Mouse (Mus musculus): ENCODE measurements at regions not wholly inside any gene's neighbourhood (a gene's known extent, or its start where the extent isn't known, plus 50 kb on each side); places are given as distances from the start of the nearest gene placed in this dataset.

GRCm38 (mm10) chr3:141279041-141279554 is 66.9 kb upstream of the Pdha2 start:
- 88% methylated on average over 7 of the region's 7 CpGs for WGBS
- Histone ChIP-seq H3K4me1 (ENCODE audit: control insufficient read depth, insufficient read depth, low read length) (no peaks in the 10 kb centered on the region), H3K27ac (replicated peaks; ENCODE audit: low read depth, low read length) (no peak overlapping the region), H3K36me3 (ENCODE audit: control insufficient read depth, insufficient read depth, low read length) (no peaks in the 10 kb centered on the region), H3K27me3 (replicated peaks; ENCODE audit: control insufficient read depth, insufficient read depth, low read length) (no peaks in the 10 kb centered on the region), H3K9me3 (ENCODE audit: control insufficient read depth, low read length) (no peaks in the 10 kb centered on the region), H3K9ac (ENCODE audit: low read depth, low read length) (no peak overlapping the region), H3K4me2 (ENCODE audit: low read depth, low read length) (no peak overlapping the region), H3K4me3 (ENCODE audit: low read depth, low read length) (no peak overlapping the region)
- no peak for DNase-seq (ENCODE audit: low spot score)
- ATAC-seq (ENCODE audit: low read depth): no peak

GRCm38 (mm10) chr3:141293802-141294201 is 81.6 kb upstream of the Pdha2 start:
- 83% methylated on average over 2 of the region's 2 CpGs for WGBS
- Histone ChIP-seq H3K4me2 (ENCODE audit: low read depth, low read length) (no peak overlapping the region), H3K4me1 (ENCODE audit: control insufficient read depth, insufficient read depth, low read length) (no peaks in the 10 kb centered on the region), H3K9me3 (ENCODE audit: control insufficient read depth, low read length) (no peaks in the 10 kb centered on the region), H3K9ac (ENCODE audit: low read depth, low read length) (no peak overlapping the region), H3K27me3 (replicated peaks; ENCODE audit: control insufficient read depth, insufficient read depth, low read length) (no peaks in the 10 kb centered on the region), H3K27ac (replicated peaks; ENCODE audit: low read depth, low read length) (no peak overlapping the region), H3K36me3 (ENCODE audit: control insufficient read depth, insufficient read depth, low read length) (no peaks in the 10 kb centered on the region), H3K4me3 (ENCODE audit: low read depth, low read length) (no peak overlapping the region)
- ATAC-seq (ENCODE audit: low read depth) (no peak), DNase-seq (ENCODE audit: low spot score) (no peak)

- Histone ChIP-seq H3K4me1 (ENCODE audit: control insufficient read depth, insufficient read depth, low read length) (no peaks in the 10 kb centered on the region), H3K27ac (replicated peaks; ENCODE audit: low read depth, low read length) (no peak overlapping the region), H3K9me3 (ENCODE audit: control insufficient read depth, low read length) (no peaks in the 10 kb centered on the region), H3K4me3 (ENCODE audit: low read depth, low read length) (no peak overlapping the region), H3K9ac (ENCODE audit: low read depth, low read length) (no peak overlapping the region), H3K4me2 (ENCODE audit: low read depth, low read length) (no peak overlapping the region), H3K36me3 (ENCODE audit: control insufficient read depth, insufficient read depth, low read length) (no peaks in the 10 kb centered on the region), H3K27me3 (replicated peaks; ENCODE audit: control insufficient read depth, insufficient read depth, low read length) (no peaks in the 10 kb centered on the region)
- ATAC-seq (ENCODE audit: low read depth) (no peak), DNase-seq (ENCODE audit: low spot score) (no peak)
Observed at GRCm38 (mm10) chr3:141296897-141297296, 84.7 kb upstream of the Pdha2 start.

GRCm38 (mm10) chr3:141299749-141300148 is 87.6 kb upstream of the Pdha2 start:
- Histone ChIP-seq H3K4me3 (ENCODE audit: low read depth, low read length) (no peak overlapping the region), H3K9me3 (ENCODE audit: control insufficient read depth, low read length) (no peaks in the 10 kb centered on the region), H3K27me3 (replicated peaks; ENCODE audit: control insufficient read depth, insufficient read depth, low read length) (no peaks in the 10 kb centered on the region), H3K4me2 (ENCODE audit: low read depth, low read length) (no peak overlapping the region), H3K9ac (ENCODE audit: low read depth, low read length) (no peak overlapping the region), H3K4me1 (ENCODE audit: control insufficient read depth, insufficient read depth, low read length) (no peaks in the 10 kb centered on the region), H3K36me3 (ENCODE audit: control insufficient read depth, insufficient read depth, low read length) (no peaks in the 10 kb centered on the region), H3K27ac (replicated peaks; ENCODE audit: low read depth, low read length) (no peak overlapping the region)
- WGBS: 82% methylated on average over 1 of the region's 1 CpGs
- DNase-seq (ENCODE audit: low spot score) (no peak), ATAC-seq (ENCODE audit: low read depth) (no peak)

GRCm38 (mm10) chr3:141333517-141334113 is 121.5 kb upstream of the Pdha2 start:
- no peak overlapping the region for H3K27ac ChIP-seq (replicated peaks; ENCODE audit: low read depth, low read length)
- no peak for ATAC-seq (ENCODE audit: low read depth)
- no peak overlapping the region for H3K4me2 ChIP-seq (ENCODE audit: low read depth, low read length)
- no peak for DNase-seq (ENCODE audit: low spot score)
- H3K27me3 ChIP-seq (replicated peaks; ENCODE audit: control insufficient read depth, insufficient read depth, low read length): no peaks in the 10 kb centered on the region
- H3K4me1 ChIP-seq (ENCODE audit: control insufficient read depth, insufficient read depth, low read length): no peaks in the 10 kb centered on the region
- no peak overlapping the region for H3K9ac ChIP-seq (ENCODE audit: low read depth, low read length)
- no peaks in the 10 kb centered on the region for H3K9me3 ChIP-seq (ENCODE audit: control insufficient read depth, low read length)
- no peak overlapping the region for H3K4me3 ChIP-seq (ENCODE audit: low read depth, low read length)
- H3K36me3 ChIP-seq (ENCODE audit: control insufficient read depth, insufficient read depth, low read length): no peaks in the 10 kb centered on the region

- WGBS: 49% methylated on average over 9 of the region's 9 CpGs
- Histone ChIP-seq H3K4me3 (ENCODE audit: low read depth, low read length) (no peak overlapping the region), H3K4me2 (ENCODE audit: low read depth, low read length) (no peak overlapping the region)
Observed at GRCm38 (mm10) chr3:141338224-141338982, 126.2 kb upstream of the Pdha2 start.

GRCm38 (mm10) chr3:141353961-141354360 is 111.1 kb upstream of the Unc5c start:
- 83% methylated on average over 1 of the region's 1 CpGs for WGBS

More at GRCm38 (mm10) chr3:141338224-141338982, 126.2 kb upstream of the Pdha2 start:
- H3K27ac ChIP-seq (replicated peaks; ENCODE audit: low read depth, low read length): no peak overlapping the region
- ATAC-seq (ENCODE audit: low read depth): no peak
- H3K27me3 ChIP-seq (replicated peaks; ENCODE audit: control insufficient read depth, insufficient read depth, low read length): no peaks in the 10 kb centered on the region
- no peaks in the 10 kb centered on the region for H3K9me3 ChIP-seq (ENCODE audit: control insufficient read depth, low read length)
- no peaks in the 10 kb centered on the region for H3K36me3 ChIP-seq (ENCODE audit: control insufficient read depth, insufficient read depth, low read length)
- peak; percentile 8 for DNase-seq (ENCODE audit: low spot score)
- H3K4me1 ChIP-seq (ENCODE audit: control insufficient read depth, insufficient read depth, low read length): no peaks in the 10 kb centered on the region
- no peak overlapping the region for H3K9ac ChIP-seq (ENCODE audit: low read depth, low read length)

GRCm38 (mm10) chr3:141393005-141393404 is 72.0 kb upstream of the Unc5c start:
- no peaks in the 10 kb centered on the region for H3K9me3 ChIP-seq (ENCODE audit: control insufficient read depth, low read length)
- H3K36me3 ChIP-seq (ENCODE audit: control insufficient read depth, insufficient read depth, low read length): no peaks in the 10 kb centered on the region
- DNase-seq (ENCODE audit: low spot score) (no peak), ATAC-seq (ENCODE audit: low read depth) (no peak)
- no peaks in the 10 kb centered on the region for H3K27me3 ChIP-seq (replicated peaks; ENCODE audit: control insufficient read depth, insufficient read depth, low read length)
- H3K27ac ChIP-seq (replicated peaks; ENCODE audit: low read depth, low read length): no peak overlapping the region
- 69% methylated on average over 1 of the region's 1 CpGs for WGBS
- no peak overlapping the region for H3K9ac ChIP-seq (ENCODE audit: low read depth, low read length)
- H3K4me2 ChIP-seq (ENCODE audit: low read depth, low read length): no peak overlapping the region
- no peak overlapping the region for H3K4me3 ChIP-seq (ENCODE audit: low read depth, low read length)
- H3K4me1 ChIP-seq (ENCODE audit: control insufficient read depth, insufficient read depth, low read length): no peaks in the 10 kb centered on the region

More at GRCm38 (mm10) chr3:141353961-141354360, 111.1 kb upstream of the Unc5c start:
- H3K27ac ChIP-seq (replicated peaks; ENCODE audit: low read depth, low read length): no peak overlapping the region
- no peaks in the 10 kb centered on the region for H3K27me3 ChIP-seq (replicated peaks; ENCODE audit: control insufficient read depth, insufficient read depth, low read length)
- H3K4me2 ChIP-seq (ENCODE audit: low read depth, low read length): no peak overlapping the region
- no peaks in the 10 kb centered on the region for H3K4me1 ChIP-seq (ENCODE audit: control insufficient read depth, insufficient read depth, low read length)
- H3K36me3 ChIP-seq (ENCODE audit: control insufficient read depth, insufficient read depth, low read length): no peaks in the 10 kb centered on the region
- H3K9ac ChIP-seq (ENCODE audit: low read depth, low read length): no peak overlapping the region
- no peaks in the 10 kb centered on the region for H3K9me3 ChIP-seq (ENCODE audit: control insufficient read depth, low read length)
- ATAC-seq (ENCODE audit: low read depth) (no peak), DNase-seq (ENCODE audit: low spot score) (no peak)
- no peak overlapping the region for H3K4me3 ChIP-seq (ENCODE audit: low read depth, low read length)

- Histone ChIP-seq H3K27me3 (replicated peaks; ENCODE audit: control insufficient read depth, insufficient read depth, low read length) (no peaks in the 10 kb centered on the region), H3K36me3 (ENCODE audit: control insufficient read depth, insufficient read depth, low read length) (no peaks in the 10 kb centered on the region), H3K4me2 (ENCODE audit: low read depth, low read length) (no peak overlapping the region), H3K27ac (replicated peaks; ENCODE audit: low read depth, low read length) (no peak overlapping the region), H3K9me3 (ENCODE audit: control insufficient read depth, low read length) (no peaks in the 10 kb centered on the region), H3K4me1 (ENCODE audit: control insufficient read depth, insufficient read depth, low read length) (no peaks in the 10 kb centered on the region), H3K9ac (ENCODE audit: low read depth, low read length) (no peak overlapping the region), H3K4me3 (ENCODE audit: low read depth, low read length) (no peak overlapping the region)
- ATAC-seq (ENCODE audit: low read depth) (no peak), DNase-seq (ENCODE audit: low spot score) (no peak)
- WGBS: 82% methylated on average over 2 of the region's 2 CpGs
Observed at GRCm38 (mm10) chr3:141398214-141398613, 66.8 kb upstream of the Unc5c start.
